Mouse (Mus musculus) lung, embryonic 16.5 days (tissue): ENCODE data around the gene Cbwd1. TPM values are rescaled to one million over a fixed set of nuclear protein-coding genes. Genes with fewer than 3 reads are reported as not detected.

Experiments used
- ATAC-seq: fragments of 200-750 bp; cut with Nextera tagmentation; 2 replicates; pipeline ENCODE4 v1.8.0; 2017; ENCODE audit warnings: low read depth, mild to moderate bottlenecking, moderate library complexity
- H3K27ac ChIP-seq: fragments of 300-500 bp; sonication (generic); 2 replicates; pipeline ENCODE4 v1.5.1; 2014; ENCODE audit warnings: mild to moderate bottlenecking, control low read depth, low read length
- H3K27me3 ChIP-seq: fragments of 300-500 bp; sonication (generic); 2 replicates; pipeline ENCODE4 v1.6.1; 2014; ENCODE audit warnings: low read depth, low read length, mixed read lengths; ENCODE audit not compliant: control insufficient read depth, insufficient read depth
- H3K36me3 ChIP-seq: fragments of 300-500 bp; sonication (generic); 2 replicates; pipeline ENCODE4 v1.6.1; 2014; ENCODE audit warnings: low read length; ENCODE audit not compliant: control insufficient read depth, insufficient read depth
- H3K4me1 ChIP-seq: fragments of 300-500 bp; sonication (generic); replicated peaks from 2 replicates; pipeline ENCODE4 v1.6.1; 2014; ENCODE audit warnings: low read length, mixed read lengths; ENCODE audit not compliant: control insufficient read depth, insufficient read depth
- H3K4me2 ChIP-seq: fragments of 300-500 bp; sonication (generic); 2 replicates; pipeline ENCODE4 v1.6.1; 2014; ENCODE audit warnings: low read depth, low read length, control low read depth
- H3K4me3 ChIP-seq: fragments of 300-500 bp; sonication (generic); 2 replicates; pipeline ENCODE4 v1.5.1; 2014; ENCODE audit warnings: mild to moderate bottlenecking, low read length, control low read depth
- H3K9ac ChIP-seq: fragments of 300-500 bp; sonication (generic); 2 replicates; pipeline ENCODE4 v1.6.1; 2014; ENCODE audit warnings: low read length, control low read depth
- H3K9me3 ChIP-seq: fragments of 300-500 bp; sonication (generic); 2 replicates; pipeline ENCODE4 v1.6.1; 2016; ENCODE audit warnings: low read length; ENCODE audit not compliant: control insufficient read depth
- WGBS: fragments of 180-500 bp; shearing (Covaris S2); extraction: QIAGEN DNeasy Blood & Tissue Kit; methylation state at CpG from one replicate; pipeline ENCODE4 v1.1.7; 2014; 5-methylcytosine and 5-hydroxymethylcytosine counted together
- polyA plus RNA-seq: library from polyadenylated mRNA; unstranded; fragments of >200 nt; fragmentation: Nextera tagmentation; extraction: Ambion mirVana; gene quantifications from 2 replicates; pipeline ENCODE4 v1.2.1, GENCODE M21; 2015

Gene Cbwd1
- polyA plus RNA-seq, result 19.7 and 21.4 TPM in 2 replicates

DNA sequence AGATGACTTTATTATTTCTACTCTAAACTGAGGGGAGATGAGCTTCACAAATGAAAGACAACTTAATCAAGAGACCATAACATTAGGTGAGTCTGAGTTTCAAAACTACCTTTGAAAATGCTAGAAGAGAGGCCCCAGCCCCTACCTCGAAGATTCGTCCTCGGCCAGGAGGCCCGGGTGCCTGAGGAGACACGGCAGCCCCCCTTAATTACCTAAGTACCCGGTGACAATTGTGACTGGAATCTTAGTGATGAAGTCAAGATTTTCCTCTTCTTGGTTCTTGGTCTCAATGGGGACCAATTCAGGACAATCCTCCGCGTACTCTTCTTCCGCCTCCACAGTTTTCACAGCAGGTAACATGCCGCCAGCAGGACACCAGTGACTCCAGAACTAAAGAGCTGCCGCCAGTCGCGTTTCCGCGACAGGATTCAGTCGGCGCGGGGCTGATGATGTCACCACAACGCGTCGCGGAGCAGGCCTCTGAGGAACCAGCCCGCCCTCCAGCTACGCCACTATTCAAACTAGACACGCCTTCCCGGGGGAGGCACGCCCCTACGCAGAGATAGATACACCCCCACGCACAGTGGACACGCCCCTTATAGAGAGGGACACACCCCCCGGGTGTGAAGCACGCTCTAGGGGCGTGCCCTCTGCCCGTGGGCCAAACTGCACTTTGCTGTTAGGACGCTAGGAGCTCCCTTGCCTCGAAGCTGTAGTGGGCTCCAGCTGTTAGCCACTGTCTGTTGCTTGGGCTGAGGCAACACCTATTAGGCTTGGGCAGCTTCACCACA, at the start of gene Cbwd1:
Gene Cbwd1 (minus strand): TSS at position 439 of the 791 bp plus-strand sequence.
- H3K27me3 ChIP-seq, result no peaks in the 10 kb centered on the region
- peak; percentile 100 for ATAC-seq
- H3K9ac ChIP-seq, result peak within 1 kb of the TSS; percentile 82
- peak within 1 kb of the TSS; percentile 79 for H3K4me3 ChIP-seq
- H3K27ac ChIP-seq, result peak within 1 kb of the TSS; percentile 5; the same call in 1 of the 2 replicates
- peaks cover 9% of the 10 kb centered on the region for H3K4me1 ChIP-seq
- no peaks in the 10 kb centered on the region for H3K9me3 ChIP-seq
- WGBS, result under 1% methylated on average over 36 of the region's 36 CpGs
- H3K36me3 ChIP-seq, result no peaks in the 10 kb centered on the region
- peak within 1 kb of the TSS; percentile 73 for H3K4me2 ChIP-seq

- H3K4me2 ChIP-seq, result no peak overlapping the region
- no peaks in the 10 kb centered on the region for H3K27me3 ChIP-seq
- no peak overlapping the region for H3K27ac ChIP-seq
- no peaks in the 10 kb centered on the region for H3K36me3 ChIP-seq
- no peak overlapping the region for H3K4me3 ChIP-seq
- no peak overlapping the region for H3K9ac ChIP-seq
- H3K9me3 ChIP-seq, result no peaks in the 10 kb centered on the region
- 86% methylated on average over 2 of the region's 2 CpGs for WGBS
- no peak for ATAC-seq
- peaks cover 8% of the 10 kb centered on the region for H3K4me1 ChIP-seq
Measured at GRCm38 (mm10) chr19:25008509-25008908, 47.1 kb upstream of the Cbwd1 start.

- WGBS, result 79% methylated on average over 1 of the region's 1 CpGs
- no peak overlapping the region for H3K4me2 ChIP-seq
Measured at GRCm38 (mm10) chr19:25006686-25007085, 45.3 kb upstream of the Cbwd1 start.

DNA sequence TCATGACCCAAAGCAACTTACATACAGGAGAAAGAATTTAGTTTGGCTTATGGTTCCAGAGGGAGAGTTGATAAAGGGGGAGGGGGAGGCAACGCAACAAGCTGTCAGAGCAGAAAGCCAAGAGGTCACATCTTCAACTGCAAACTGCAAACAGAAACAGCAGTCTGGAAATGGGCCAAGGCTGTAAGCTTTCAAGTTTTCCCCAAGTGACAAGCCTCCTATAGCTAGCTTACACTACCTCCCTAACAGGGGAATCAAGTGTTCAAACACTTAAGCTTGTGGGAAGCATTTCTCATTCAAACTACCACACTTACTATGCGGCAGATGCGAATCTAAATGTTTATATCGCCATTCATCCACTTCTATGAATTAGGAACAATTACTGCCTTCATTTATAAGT, 42.4 kb upstream of the Cbwd1 start:
- no peak; the same call in 1 of the 2 replicates for ATAC-seq
- H3K4me2 ChIP-seq, result peak overlapping the region; percentile 25; the same call in 1 of the 2 replicates
- peaks cover 12% of the 10 kb centered on the region for H3K27me3 ChIP-seq
- H3K4me1 ChIP-seq, result peaks cover 19% of the 10 kb centered on the region
- H3K9me3 ChIP-seq, result no peaks in the 10 kb centered on the region
- H3K9ac ChIP-seq, result no peak overlapping the region
- H3K27ac ChIP-seq, result no peak overlapping the region
- no peak overlapping the region for H3K4me3 ChIP-seq
- no peaks in the 10 kb centered on the region for H3K36me3 ChIP-seq
- WGBS, result 21% methylated on average over 4 of the region's 4 CpGs

More at GRCm38 (mm10) chr19:25006686-25007085, 45.3 kb upstream of the Cbwd1 start:
- Histone ChIP-seq H3K27me3 (no peaks in the 10 kb centered on the region), H3K36me3 (no peaks in the 10 kb centered on the region), H3K9ac (no peak overlapping the region), H3K27ac (no peak overlapping the region), H3K4me1 (peaks cover 10% of the 10 kb centered on the region), H3K4me3 (no peak overlapping the region), H3K9me3 (no peaks in the 10 kb centered on the region)
- ATAC-seq, result no peak

DNA sequence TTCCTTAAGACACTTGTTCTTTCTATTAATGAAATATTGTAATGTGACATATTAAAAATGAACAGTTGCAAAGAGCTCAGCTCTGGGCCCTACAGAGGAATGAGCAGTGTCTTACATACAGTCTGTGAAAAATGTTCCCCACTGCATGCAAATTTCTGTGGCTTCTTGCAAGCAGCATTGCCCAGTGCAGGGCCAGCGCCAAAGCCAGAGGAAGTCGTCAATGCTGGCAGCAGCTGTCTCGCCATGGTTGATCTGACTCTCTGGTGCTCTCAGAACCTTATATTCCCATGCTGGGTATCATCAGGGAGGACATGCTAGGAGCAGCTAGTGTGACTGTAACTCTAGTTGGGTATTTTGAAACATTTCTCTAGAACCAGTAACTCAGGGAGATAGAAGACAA, 41.4 kb upstream of the Cbwd1 start:
- Histone ChIP-seq H3K27me3 (peaks cover 15% of the 10 kb centered on the region), H3K27ac (no peak overlapping the region), H3K9me3 (no peaks in the 10 kb centered on the region), H3K9ac (no peak overlapping the region), H3K4me2 (no peak overlapping the region), H3K4me1 (peaks cover 19% of the 10 kb centered on the region), H3K4me3 (no peak overlapping the region), H3K36me3 (no peaks in the 10 kb centered on the region)
- no peak for ATAC-seq
- 82% methylated on average over 3 of the region's 3 CpGs for WGBS

DNA sequence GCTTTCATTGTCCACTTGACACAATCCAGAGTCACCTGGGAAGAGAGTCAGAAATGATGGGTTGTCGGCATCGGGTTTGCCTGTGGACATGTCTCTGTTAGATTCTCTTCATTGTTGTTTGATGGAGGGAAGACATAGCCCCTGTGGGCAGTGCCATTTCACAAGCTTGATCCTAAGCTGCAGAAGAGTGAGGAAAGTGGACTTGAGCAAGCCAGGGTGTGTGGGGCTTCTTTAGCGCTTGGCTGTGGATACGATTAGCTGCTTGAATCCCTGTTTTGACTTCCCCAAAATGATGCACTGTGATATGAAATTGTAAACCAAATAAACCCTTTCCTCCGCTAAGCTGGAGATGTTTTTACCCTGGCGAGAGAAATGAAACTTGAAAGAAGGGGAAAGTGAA, 40.6 kb upstream of the Cbwd1 start:
- ATAC-seq, result no peak
- Histone ChIP-seq H3K9me3 (no peaks in the 10 kb centered on the region), H3K27ac (no peak overlapping the region), H3K36me3 (no peaks in the 10 kb centered on the region), H3K4me2 (no peak overlapping the region), H3K4me1 (peaks cover 19% of the 10 kb centered on the region), H3K27me3 (peaks cover 15% of the 10 kb centered on the region), H3K4me3 (no peak overlapping the region), H3K9ac (no peak overlapping the region)
- 75% methylated on average over 6 of the region's 6 CpGs for WGBS

DNA sequence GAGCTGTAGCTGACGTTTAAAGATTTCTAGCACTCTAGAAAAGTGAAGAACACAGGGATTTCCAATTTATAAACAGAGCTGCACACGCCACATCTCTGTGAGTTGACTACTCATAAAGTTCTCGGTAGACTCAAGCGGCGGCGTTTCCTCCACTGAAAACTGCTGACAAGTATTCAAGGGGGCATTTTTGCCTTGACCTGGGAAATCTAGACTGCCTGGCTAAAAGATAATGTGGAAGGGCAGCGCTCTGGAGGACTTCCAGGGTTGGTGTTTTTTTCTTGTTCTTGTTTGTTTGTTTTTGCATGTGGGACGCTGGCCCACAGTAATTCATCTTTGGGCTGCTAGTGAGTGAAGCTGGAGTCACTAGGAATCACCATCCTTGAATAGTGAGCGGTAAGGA, 38.7 kb upstream of the Cbwd1 start:
- H3K36me3 ChIP-seq, result no peaks in the 10 kb centered on the region
- peak overlapping the region; percentile 72 for H3K4me3 ChIP-seq
- no peak for ATAC-seq
- peak overlapping the region; percentile 65 for H3K9ac ChIP-seq
- no peak overlapping the region for H3K27ac ChIP-seq
- peaks cover 15% of the 10 kb centered on the region for H3K27me3 ChIP-seq
- H3K4me2 ChIP-seq, result peak overlapping the region; percentile 94
- 10% methylated on average over 9 of the region's 9 CpGs for WGBS
- H3K9me3 ChIP-seq, result no peaks in the 10 kb centered on the region
- H3K4me1 ChIP-seq, result peaks cover 19% of the 10 kb centered on the region

DNA sequence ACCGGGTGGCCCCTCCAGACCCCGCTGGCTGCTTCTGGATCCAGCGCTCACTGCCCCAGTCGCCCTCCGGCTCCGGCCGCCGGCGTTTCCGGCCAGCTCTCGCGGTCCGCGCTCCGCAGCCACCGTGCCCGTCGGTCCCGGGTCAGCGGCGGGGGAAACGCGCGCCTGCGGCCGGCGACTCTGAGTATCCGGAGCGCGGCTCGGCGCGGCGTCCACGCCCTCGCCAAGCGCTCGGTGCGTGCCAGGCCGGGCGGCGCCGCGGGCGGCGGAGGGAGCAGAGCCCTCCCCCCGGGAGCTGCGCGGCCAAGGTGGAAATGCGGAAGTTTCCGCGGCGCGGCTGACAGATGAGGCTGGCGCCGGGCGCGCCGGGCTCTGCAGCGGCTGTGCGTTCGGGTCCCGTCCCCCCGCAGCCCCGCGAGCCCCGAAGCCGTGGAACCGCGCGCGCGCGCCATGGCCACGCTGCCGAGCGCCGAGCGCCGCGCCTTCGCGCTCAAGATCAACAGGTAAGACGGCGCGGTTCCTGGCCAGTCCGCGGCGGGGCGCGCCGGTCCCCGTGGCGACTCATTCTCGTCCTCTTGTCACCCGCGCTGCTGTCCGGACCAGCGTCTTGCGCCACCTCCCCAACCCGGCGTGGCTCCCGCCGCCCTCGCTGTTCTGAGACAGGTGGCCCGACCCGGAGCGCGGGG, 37.9 kb upstream of the Cbwd1 start, which contains the start of gene Dock8:
Gene Dock8 (plus strand): TSS at position 334 of the 686 bp plus-strand sequence.
- Histone ChIP-seq H3K4me1 (peaks cover 18% of the 10 kb centered on the region), H3K9me3 (no peaks in the 10 kb centered on the region), H3K27me3 (peaks cover 15% of the 10 kb centered on the region), H3K4me2 (peak within 1 kb of the TSS; percentile 94), H3K4me3 (peak within 1 kb of the TSS; percentile 72), H3K9ac (peak within 1 kb of the TSS; percentile 65), H3K36me3 (no peaks in the 10 kb centered on the region), H3K27ac (peak within 1 kb of the TSS; percentile 36)
- ATAC-seq, result peak; percentile 86
- WGBS, result under 1% methylated on average over 85 of the region's 109 CpGs

DNA sequence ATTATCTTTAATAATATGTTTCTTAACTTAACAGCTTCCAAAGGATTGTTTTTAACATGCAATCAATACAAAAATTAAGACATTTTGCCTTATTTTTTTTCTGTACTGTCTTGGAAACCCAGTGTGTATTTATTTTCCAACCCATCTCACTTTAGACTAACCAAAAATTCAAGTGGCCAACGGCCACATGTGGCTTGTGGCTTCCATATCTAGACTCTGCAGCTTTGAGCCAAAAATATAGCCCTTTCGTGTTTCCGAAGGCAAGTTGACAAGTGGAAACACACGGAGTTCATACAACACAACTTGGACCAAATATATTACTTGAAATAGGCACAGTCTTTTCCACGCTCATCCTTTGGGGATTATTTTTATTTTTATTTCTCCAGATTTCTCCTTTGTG, 37.2 kb upstream of the Cbwd1 start:
- H3K9ac ChIP-seq, result no peak overlapping the region
- H3K36me3 ChIP-seq, result no peaks in the 10 kb centered on the region
- H3K9me3 ChIP-seq, result no peaks in the 10 kb centered on the region
- peaks cover 11% of the 10 kb centered on the region for H3K4me1 ChIP-seq
- H3K27me3 ChIP-seq, result peaks cover 15% of the 10 kb centered on the region
- peak overlapping the region; percentile 94; the same call in 1 of the 2 replicates for H3K4me2 ChIP-seq
- H3K4me3 ChIP-seq, result no peak overlapping the region; the same call in 1 of the 2 replicates
- no peak overlapping the region for H3K27ac ChIP-seq
- ATAC-seq, result no peak
- 67% methylated on average over 5 of the region's 5 CpGs for WGBS
